Mouse (Mus musculus) gastrocnemius, postnatal 25 days (tissue): ENCODE measurements around the gene Ccnl1. TPM values are rescaled to one million over a fixed set of nuclear protein-coding genes. Genes with fewer than 3 reads are reported as not detected.

Experiments used
- DNase-seq: peaks from one replicate; pipeline ENCODE4 v3.0.0; 2022
- total RNA-seq, 2 experiments: library from RNA; stranded (reverse); gene quantifications; 1 replicate in 1 of 2; 2 replicates in 1 of 2; pipeline ENCODE4 v1.2.3; 2021

Ccnl1 gene
- total RNA-seq, 2 experiments from 2014 or later: 12.7 to 17.4 TPM

DNA sequence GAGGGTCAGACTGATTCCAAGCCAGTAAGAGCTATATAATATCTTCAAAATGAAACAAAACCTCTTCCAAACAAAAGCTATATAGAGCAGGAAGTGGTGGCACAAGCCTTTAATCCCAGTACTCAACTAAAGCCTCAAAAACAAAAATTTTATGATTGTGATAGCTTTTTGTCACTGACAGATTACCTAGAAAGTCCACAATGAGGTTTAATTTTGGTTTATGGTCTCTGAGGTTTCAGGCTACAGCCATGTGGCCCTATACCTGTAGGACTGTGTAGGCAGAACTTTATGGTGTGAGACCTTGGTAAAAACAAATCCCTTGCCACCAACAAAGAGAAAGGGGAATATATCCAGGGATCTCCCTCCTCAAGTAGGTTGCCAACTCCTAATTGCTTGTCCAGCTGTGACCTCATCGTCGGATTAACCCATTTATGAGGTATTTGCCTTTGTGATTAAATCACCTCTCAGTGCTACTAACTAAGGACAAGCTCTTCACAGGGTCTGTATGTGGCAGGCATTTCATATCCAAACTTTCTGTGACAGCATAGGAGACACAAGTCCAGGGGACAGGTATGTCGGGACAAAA, 1.5 kb upstream of the Ccnl1 start:
- no peak for DNase-seq

DNA sequence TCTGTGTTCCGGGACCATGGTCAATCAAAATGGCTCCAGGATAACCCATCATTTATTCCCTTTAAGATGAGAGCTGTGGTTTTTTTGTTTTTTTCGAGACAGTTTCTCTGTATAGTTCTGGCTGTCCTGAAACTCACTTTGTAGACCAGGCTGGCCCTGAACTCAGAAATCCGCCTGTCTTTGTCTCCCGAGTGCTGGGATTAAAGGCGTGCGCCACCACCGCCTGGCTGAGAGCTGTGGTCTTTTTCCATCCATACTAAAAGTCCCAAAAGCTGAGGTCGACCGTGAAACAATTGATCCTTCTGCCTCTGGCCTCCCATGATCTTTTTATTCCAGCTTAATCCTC, 764 bp upstream of the Ccnl1 start:
- DNase-seq: no peak

DNA sequence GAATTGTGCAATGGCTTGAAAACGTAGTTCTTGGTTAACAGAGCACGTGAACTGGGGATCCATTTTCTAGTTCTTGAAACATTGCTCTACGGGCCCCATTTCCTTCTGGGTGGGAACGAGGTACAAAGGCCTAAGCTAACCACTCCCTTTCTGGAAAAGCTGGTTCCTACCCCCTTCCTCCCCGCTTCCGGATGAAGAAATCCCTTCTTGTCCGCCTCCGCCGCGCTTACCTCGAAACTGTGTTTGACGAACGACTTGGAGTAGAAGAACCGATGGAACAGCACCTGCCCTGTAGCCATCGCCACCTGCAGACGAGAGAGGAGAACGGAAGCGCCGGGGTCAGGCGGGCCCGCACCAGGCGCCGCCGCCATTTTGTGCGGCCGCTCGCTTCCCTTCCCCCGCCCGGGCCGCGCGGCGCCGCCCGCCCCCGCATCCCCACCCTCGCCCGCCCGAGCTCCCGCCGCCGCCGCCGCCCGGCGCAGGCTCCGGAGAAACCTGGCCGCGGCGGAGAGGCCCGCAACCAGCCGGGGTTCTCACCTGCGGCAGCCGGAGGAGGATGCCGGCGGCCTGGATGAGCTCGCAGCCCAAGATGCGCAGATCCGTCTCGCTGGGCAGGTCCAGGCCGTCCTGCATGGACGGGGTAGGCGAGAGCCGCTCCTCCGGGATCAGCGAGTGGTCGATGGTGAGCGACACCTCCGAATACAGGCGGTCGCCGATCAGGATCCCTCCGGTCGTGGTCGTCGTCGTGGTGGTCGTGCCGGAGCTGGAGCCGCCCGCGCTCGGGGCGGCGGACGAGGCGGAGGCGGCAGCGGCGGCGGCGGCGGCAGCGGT, 563 bp downstream of the Ccnl1 start:
- peak; percentile 59 for DNase-seq

GRCm38 (mm10) chr3:65954499-65955391, 3.3 kb downstream of the Ccnl1 start:
- no peak for DNase-seq

- no peak for DNase-seq
Measured at GRCm38 (mm10) chr3:65950831-65951365, 7.2 kb downstream of the Ccnl1 start.

- no peak for DNase-seq
Measured at GRCm38 (mm10) chr3:65950304-65950703, 7.7 kb downstream of the Ccnl1 start.

DNA sequence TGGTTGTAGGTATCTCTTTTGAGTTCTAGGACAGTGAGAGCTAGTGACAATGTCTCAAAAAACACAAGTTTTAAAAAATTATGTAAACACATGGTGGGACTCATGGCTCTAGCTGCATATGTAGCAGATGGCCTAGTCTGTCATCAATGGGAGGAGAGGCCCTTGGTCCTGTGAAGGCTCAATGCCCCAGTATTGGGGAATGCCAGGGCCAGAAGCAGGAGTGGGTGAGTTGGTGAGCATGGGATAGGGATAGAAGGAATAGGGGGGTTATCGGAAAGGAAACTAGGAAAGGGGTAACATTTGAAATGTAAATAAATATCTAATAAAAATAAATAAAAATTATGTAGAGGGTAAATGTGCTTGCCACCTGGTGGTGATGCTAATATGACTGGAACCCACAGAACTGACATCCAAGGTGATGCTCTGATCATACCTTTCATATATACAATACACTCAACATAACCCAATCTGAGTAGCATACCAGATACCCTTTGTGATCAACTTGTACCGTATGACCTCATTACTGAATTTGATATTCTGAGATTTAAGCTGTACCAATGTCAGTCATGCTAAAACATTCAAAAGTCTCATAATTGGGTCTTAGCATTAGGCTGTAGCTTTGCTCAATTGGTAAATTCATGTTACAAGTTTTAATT, 12.6 kb downstream of the Ccnl1 start:
- no peak for DNase-seq

GRCm38 (mm10) chr3:65944713-65945112, 13.3 kb downstream of the Ccnl1 start:
- DNase-seq: no peak

GRCm38 (mm10) chr3:65943453-65943852, 14.6 kb downstream of the Ccnl1 start:
- DNase-seq: no peak

DNA sequence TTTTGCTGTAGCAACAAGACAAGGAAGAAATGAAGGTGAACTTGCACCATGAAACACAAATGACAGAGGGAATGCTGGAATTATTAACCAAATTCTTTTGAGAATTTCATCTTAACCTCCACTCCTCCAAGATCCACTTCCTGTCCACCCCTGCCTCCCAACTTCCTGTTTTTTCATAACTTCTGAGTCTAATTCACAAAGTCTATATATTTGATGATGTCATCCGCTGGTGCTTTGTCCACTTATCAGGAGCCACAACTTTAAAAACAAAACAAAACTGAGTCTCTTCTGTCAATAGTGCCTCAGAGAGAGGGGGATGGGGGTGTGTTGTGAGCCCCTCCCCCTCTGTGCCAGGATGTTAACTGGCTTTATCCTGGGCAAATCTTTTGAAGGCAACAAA, 17.0 kb downstream of the Ccnl1 start:
- no peak for DNase-seq

DNA sequence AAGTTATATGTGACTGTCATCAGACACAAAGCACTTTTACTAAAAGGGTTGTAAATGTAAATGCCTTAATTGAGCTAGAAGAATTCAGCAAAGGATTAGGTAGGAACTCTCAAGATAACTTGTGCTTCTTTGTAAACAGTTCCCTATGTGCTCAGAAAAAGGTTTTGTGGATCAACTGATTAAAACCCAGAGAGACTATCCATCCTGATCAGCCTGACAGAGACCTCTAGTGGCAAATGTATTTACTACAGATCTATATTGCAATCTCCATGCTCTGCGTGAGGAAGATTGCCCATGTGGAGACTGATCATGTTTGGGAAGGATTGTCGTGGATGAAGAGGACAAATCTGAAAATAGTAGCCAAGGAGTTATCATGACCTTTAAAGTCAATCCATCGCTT, 19.8 kb downstream of the Ccnl1 start:
- DNase-seq: no peak

DNA sequence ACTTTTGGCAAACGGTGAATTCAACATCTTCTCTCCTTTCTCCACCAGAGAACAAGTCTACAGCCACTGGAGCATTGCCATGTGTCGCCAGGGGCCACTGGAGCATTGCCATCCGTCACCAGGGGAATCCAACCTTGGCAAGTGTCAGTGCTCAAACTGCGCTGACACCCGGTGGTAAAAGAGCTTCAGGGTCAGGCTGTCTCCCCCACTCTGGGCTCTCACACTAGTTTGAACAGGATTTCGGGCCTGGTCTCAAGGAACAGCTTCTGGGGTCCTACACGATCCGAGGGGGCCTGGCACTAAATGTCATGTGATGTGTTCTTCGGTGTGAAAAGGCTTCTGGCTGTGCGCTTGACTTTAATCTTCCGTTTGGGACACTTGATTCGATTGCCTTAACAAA, 21.7 kb downstream of the Ccnl1 start:
- no peak for DNase-seq

DNA sequence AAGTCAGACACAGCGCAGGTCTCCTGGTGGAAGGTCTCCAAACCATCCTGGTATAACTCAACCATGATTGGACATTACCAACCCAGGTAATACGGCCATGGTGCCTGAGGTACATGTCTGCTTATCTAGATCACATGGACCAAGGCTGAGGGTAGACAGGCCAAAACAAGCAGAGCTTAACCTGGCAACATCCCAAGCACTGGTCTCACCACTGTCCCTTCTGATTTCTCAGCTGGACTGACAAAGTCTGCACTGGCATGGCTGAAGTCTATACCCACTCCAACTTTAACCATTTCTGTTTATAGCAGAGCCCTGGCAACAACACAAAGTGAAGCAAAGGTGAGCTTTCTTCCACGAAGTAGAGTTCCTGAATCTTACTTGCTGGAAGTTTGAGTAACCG, 22.9 kb downstream of the Ccnl1 start:
- no peak for DNase-seq

- DNase-seq: no peak
Measured at GRCm38 (mm10) chr3:65933726-65934125, 24.3 kb downstream of the Ccnl1 start.

DNA sequence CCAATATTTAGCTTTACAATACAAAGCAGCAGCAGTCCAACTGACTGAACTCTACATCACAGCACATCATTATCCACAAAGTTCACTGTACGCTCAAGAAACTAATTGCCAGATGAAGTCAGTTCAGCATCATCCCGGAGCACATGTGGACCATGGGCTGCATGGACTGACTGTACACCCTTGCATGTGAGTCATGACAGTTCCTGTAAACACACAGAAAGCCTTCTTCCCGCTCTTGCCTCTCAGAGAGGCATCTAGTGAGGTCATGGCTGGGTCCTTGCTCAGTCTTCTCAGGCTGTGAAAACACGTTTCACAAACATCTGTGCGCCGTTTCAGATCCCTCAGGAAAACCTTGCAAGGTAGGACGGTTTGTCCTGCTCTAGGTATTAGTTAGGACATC, 26.5 kb downstream of the Ccnl1 start:
- no peak for DNase-seq

DNA sequence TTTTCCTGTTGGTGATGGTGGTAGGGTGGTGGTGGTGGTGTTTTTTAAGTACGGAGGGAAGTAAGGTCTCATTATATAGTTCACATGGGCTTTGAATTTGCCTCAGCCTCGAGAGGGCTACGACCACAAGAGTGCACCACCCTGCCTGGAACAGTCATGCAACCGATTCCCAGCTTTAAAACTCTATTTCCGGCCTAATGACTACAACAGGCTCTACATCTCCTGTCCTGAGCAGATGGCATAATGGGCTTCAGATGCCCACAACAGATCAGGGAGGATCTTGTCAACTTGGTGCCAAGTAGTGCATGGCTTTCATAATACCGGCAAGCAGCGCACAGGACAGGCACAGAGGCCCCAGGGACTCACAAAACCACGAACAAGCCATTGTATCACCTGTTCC, 27.4 kb downstream of the Ccnl1 start:
- no peak for DNase-seq

GRCm38 (mm10) chr3:65929821-65930633, 28.0 kb downstream of the Ccnl1 start:
- DNase-seq: no peak

DNA sequence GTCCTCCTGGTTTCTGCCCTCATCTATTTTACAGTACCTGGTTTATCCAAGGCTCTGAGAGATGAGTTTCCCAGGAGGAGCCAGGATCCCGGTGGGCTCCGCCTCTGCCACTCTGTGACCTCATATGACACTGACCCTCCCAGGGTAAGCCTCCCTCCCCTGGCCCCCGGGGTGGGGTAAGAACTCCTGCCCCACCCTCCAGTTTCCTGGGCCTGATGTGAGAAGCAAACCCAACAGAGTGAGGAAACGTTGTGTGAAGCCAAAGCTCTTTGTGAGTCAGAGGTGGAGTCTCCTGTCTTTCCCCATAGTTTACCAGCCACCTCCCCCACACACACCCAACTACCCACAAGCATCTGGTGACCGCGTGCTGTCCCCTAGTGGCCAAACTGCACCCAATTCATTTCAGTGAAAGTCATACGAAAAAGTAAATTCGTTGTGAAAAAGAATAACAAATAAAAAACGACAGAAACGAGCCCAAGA, 28.7 kb downstream of the Ccnl1 start:
- peak; percentile 84 for DNase-seq

DNA sequence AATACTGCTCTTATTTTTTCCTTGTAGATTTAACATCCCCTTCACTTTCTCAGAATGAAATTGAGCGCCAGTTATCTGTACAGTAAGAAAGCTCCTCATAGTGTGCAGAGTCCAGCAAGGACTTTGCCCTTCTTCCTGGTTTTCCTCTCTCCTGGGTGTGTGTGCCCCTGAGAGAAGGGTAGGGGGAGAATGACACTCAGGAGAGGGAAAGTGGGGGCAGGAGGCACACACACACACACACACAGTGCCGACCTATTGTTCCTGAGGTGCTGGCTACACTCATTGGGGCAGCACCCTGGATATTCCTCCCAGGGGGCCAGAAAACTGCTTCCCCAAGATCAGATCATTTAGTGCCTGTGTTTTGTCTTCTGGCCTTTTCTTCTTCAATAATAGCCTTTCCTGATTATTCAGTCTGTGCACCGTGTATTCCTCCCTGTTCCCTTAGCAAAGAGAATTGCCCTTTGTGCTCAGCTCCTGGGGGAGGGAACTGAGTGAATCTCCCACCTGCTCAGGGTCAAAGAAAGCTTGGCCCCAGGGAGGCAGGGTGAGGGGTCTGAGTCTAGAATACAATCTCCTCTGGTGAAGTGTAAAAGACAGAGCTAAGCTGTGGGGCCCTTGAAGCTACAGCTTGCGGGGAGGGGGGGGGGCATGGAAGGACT, 29.3 kb downstream of the Ccnl1 start:
- no peak for DNase-seq

- peak; percentile 76 for DNase-seq
Measured at GRCm38 (mm10) chr3:65927685-65928084, 30.4 kb downstream of the Ccnl1 start.

- no peak for DNase-seq
Measured at GRCm38 (mm10) chr3:65927101-65927501, 30.9 kb downstream of the Ccnl1 start.
